Mouse (Mus musculus): Measurements from ENCODE around the gene Tnfrsf13c.
"Not testable (repeated sequence)": the region's sequence is repeated elsewhere in the genome, so short reads cannot be mapped to it uniquely, and the experiment has no call there.

Gene Tnfrsf13c

DNA sequence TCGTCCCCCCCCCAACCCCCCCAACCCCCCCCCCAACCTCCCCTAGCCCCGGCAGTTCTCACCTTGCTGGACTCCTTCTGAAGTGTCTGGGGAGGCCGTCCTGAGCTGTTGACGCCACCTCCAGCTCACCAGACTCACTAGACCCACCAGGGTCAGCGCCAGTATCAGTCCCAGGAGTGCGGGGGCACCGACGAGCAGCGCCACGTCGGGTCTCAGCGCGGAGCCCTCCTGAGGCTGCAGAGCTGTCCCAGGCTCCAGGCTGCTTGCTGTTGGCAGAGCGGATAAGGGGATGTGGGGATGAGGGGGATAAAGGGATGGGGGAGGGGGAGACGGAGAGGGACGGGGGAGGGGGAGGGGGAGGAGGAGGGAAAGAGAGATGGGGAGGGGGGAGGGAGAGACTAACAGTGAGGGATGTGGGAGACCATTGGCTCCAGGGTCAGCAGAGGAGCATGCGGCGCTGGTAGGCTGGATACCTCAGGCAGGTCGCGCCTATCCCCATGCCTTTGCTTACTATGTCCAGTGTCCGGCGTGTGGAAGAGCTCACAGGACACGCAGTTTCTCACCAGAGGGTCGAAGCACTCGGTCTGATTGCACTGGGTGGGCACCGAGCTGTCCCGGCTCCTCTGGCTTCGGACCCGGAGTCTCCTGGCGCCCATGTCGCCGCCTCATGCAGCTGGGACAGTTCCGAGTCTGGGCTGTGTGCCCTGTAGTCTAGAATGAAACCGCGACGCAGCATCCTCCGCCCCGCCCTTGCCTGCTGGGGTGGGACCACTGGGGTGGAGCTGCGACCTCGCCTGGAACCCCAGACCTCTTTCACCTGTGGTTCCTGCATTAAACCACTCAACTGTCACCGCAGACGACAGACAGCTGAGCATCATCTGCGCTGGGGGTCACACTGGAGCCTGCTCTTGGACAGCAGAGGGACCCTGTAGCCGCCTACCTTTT, at the start of gene Tnfrsf13c:
TSS of gene Tnfrsf13c (minus strand) at position 713 of the 945 bp plus-strand sequence.
- no peak for DNase-seq (ENCODE audit: low read depth, low spot score)

DNA sequence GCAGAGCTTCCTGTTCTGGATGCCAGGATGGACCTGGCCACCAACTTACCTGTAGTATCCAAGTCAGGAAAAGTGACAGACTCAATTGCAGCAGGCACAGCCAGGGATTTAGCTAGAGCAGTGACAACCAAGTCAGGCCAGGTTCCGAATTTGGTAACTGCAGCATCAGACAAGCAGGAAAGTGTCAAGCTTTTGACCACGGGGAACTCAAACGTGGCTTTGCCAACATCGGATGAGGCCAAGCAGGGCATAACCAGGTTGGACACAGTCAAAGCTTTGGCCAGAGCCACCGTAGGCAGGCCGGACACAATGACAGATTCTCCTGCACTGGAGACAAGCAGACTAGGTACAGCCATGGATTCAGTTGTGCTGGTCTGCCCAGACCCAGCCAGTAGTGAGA, 48.1 kb upstream of the Tnfrsf13c start:
- no peak for DNase-seq (ENCODE audit: low read depth, low spot score)

DNA sequence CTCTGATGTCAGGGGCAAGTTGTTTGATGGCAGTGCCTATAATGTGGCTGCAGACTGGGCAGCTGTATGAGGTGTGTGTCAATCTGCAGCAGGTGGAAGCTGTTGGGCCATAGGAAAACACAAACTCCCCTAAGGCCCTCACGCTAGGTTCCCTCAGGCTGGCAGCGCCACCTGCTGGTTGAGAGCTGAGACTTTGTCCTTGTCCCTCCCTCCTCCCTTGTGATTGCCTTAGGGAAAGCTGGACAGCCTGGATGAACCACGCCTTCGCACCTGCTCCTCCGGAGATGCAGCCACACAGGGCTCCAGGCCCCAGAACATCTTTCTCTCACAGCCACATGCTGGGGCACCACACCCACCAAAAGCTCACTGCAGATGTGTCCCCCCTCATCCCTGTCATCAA, 47.0 kb upstream of the Tnfrsf13c start:
- DNase-seq (ENCODE audit: low read depth, low spot score): no peak

DNA sequence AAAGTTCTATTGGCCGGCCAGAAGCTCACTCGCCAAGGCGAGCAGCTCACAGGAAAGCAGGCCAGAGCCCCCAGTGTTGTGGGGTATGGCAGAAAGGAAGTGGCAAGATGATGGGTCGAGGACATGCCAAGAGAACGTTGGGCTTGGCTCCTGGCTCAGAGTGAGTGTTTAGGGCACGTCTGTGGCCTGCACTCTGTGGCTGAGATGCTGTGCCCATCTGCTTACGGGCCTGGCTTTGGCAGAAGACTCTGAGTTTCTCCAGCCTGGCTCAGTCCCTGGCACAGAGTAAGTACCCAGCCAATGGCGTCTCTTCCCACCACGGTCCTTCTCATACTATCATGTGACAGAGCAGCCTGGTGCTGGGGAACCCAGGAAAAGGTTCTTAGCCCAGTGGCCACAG, 44.6 kb upstream of the Tnfrsf13c start:
- DNase-seq (ENCODE audit: low read depth, low spot score): no peak

DNA sequence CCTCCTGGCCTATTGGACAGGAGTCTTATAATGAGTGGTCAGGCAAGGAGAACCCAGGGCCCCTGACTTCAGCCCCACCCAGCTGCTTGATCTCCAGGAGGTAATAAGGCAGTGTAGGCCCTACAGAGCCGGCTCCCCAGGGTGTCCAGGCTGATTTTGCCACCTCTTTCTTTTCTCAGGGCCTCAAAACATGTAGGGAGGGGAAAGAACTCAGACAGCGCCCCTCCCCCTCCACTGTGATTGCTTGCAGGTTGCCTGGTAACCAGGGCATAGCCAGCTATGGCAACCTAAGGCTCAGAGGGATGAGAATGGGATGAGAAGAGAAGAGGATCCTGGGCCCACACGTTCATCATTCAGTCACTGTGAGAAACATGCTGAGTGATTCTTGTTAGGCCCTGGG, 44.0 kb upstream of the Tnfrsf13c start:
- no peak for DNase-seq (ENCODE audit: low read depth, low spot score)

DNA sequence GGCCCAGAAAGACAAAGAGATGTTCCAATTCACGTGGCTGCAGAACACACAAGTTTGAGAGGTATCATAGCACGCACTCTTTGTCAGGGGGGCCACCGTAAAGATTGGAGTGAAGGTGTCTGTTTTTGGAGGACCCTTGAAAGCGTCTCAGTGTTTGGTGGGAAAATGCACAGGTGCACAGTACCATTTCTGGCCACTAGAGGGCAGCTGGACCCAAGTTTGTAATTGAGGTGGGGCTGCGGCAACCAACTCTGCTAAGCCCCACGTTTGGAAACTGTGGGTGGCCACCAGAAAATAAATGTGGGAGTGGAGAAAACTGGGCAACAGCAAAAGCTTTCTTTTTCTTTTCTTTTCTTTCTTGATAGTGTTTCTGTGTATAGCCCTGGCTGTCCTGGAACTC, 42.2 kb upstream of the Tnfrsf13c start:
- no peak for DNase-seq (ENCODE audit: low read depth, low spot score)

DNA sequence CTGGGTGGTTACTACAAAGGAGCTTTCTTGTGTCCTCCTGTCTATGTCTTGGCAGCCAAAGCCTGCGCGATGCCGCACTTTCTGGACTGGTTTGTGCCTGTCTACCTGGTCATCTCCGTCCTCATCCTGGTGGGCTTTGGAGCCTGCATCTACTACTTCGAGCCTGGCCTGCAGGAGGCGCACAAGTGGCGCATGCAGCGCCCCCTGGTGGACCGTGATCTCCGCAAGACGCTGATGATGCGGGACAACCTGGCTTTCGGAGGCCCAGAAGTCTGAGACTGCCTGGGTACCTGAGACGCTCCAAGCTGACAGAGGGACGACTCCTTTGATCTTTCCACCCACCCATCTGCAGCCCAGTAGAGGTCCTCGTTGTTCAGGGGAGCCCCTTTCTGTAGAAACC, 35.3 kb upstream of the Tnfrsf13c start:
- peak; percentile 88 for DNase-seq (ENCODE audit: low read depth, low spot score)

DNA sequence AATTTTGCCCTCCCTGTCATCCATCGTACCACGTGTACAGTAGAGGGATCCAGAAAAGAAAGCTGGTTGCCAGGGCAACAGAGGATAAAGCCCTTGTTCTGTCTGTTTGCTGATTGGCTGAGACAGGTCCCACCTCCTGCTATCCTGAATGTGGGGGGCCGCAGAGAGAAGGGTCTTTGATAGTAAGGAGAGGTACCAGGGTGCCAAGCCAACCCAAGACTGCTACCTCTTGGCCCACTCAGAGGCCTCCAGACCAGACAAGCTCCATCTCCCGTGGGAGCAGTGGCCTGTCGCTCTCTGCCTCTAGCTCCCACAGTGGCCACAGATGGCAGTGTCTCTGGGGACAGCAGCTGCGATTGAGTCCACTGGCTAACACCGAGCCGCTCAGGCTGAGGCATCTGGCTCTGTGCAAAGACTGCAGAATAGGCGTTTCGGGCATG, 31.8 kb upstream of the Tnfrsf13c start:
- DNase-seq (ENCODE audit: low read depth, low spot score): no peak

DNA sequence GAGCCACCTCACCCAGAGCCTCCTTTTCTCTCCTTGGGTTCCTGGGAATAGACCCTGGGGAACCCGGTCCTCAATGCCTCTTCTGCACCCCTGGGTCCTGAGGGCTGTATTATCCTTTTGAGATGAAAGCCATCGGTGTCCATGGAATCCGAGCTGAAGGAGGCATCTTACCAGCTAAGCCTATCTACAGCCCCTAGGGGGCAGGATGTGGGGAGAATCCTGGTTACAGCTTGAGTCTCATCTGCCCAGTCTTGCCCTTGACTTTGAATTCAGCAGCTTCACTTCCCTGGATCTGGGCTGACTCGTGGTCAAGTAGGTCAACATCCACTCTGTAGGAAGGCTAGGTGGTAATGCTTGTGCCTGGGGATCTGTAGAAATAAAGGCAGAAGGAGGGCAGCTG, 31.1 kb upstream of the Tnfrsf13c start:
- no peak for DNase-seq (ENCODE audit: low read depth, low spot score)

DNA sequence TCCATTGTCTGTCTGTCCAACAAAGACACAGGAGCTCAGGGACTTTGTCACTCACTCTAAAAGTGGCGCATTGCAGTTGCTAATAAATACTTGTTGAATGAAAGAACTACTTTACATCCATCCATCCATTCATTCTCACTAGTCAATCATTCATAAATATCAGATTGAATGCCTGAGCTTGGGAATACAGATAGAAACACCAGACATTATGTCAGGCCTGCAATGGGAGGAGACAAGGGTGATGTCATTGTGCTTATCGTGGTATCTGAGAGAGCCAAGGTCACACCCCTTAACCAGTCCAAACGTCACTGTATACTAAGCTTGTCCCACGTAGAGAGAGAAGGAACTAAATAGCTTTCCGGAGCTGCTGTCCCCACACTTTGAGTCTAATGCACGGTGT, 27.9 kb upstream of the Tnfrsf13c start, which contains the start of gene 1500009C09Rik:
TSS of gene 1500009C09Rik (plus strand) at position 301 of the 400 bp plus-strand sequence.
- no peak for DNase-seq (ENCODE audit: low read depth, low spot score)

DNA sequence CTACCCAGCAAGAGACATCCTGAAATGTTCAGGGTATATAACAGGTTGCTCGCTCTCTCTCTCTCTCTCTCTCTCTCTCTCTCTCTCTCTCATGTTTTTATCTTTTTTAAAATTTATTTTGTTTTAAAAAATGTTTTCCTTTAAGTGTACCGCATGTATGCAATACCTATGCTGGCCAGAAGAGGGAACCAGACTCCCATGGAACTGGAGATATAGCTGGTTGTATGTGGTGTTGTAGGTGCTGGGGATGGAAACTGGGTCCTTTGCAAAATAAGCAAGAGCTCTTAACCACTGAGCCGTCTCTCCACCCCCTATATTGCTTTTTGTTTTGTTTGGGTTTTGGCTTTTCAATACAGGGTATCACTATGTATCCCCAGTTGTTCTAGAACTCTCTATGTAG, 27.4 kb upstream of the Tnfrsf13c start:
- DNase-seq (ENCODE audit: low read depth, low spot score): no peak

DNA sequence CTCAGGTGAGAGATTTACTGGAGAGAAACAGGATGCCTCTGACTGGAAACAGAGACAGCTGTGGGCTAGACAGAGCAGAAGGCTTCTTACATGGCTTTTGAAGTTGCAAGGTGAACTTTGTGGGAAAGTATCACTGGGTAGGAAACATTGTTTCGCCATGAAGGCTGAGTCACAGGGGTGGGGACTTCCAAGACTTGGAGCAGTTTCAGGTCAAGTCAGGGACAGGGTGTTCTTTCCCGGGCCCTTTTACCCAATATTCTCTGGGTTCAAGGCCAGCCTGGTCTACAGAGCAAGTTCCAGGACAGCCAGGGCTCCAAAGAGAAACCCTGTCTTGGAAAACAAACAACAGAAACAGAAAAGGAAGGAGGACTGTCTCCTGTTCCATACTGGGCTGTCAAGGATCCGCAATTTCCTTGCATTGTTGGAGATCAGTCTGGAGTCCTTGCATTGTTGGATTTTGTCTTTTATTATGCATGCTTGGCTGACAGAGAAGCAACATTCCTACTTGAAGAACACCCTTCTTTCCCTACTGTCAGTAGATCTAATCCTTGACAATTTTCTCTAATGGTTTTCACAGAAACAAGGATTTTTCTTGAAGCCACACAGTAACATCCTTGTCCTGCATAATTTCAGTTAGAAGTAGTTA, 23.1 kb upstream of the Tnfrsf13c start:
- DNase-seq (ENCODE audit: low read depth, low spot score): no peak

DNA sequence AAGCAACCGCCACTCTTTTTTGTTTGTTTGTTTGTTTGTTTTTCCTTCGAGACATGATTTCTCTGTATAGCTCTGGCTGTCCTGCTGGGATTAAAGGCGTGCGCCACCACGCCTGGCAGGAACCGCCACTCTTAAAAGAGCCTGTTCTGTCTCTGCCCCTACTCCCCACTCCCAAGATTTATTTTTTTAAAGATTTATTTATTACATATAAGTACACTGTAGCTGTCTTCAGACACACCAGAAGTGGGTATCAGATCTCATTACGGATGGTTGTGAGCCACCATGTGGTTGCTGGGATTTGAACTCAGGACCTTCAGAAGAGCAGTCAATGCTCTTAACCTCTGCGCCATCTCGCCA, 20.6 kb upstream of the Tnfrsf13c start:
- not testable (repeated sequence) for DNase-seq (ENCODE audit: low read depth, low spot score)

DNA sequence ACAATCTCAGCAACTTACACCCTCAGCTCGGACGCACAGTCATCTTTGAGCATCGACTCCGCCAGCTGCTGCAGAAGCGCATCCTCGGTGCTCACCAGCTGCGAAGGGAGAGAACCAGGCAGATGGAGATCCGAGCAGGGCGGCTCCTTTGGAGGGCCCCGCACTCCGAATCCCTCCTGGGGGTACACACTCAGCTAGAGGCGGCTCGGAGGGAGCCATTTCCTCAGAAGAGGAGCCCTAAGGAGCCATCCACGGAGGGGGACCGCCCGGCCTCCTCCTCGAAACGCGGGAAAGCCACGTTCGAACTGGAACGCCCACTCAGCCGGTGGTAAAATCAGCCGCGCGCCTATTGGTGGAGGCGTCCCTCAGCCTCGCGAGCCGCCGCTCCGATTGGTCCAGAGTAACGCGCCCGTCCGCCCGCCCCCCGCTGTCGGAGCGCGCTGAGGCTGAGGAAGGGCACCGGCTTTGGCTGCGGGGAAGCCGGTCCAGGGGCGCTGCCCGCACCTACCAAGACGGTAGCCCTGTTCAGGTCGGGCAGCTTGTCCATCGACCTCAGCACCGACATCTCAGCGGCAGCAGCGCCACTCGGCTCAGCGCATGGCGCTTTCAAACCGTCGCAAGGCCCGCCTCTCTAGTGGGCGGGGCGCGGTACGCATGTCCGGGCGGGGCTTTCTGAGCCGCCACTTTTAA, 20.1 kb upstream of the Tnfrsf13c start, which contains the start of gene Cenpm:
TSS of gene Cenpm (minus strand) at position 634 of the 690 bp plus-strand sequence.
- peak; percentile 73 for DNase-seq (ENCODE audit: low read depth, low spot score)

DNA sequence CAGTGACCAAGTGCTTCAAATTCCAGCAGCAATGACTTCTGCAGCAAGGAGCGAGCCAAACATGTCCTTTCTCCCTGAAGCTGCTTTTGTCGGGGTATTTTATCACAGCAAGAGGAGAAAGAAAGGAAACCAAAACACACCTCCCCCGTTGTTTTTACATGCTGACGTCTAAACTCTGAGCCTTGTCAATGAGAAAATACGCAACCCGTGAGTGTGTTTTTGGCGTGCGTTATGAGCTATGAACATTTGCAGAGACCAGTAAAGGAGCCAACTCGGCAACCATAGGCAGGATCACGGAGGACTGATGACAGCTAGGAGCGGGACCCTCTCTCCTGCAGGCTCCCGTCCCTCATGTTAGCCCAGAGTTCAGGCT, 19.6 kb upstream of the Tnfrsf13c start:
- no peak for DNase-seq (ENCODE audit: low read depth, low spot score)

DNA sequence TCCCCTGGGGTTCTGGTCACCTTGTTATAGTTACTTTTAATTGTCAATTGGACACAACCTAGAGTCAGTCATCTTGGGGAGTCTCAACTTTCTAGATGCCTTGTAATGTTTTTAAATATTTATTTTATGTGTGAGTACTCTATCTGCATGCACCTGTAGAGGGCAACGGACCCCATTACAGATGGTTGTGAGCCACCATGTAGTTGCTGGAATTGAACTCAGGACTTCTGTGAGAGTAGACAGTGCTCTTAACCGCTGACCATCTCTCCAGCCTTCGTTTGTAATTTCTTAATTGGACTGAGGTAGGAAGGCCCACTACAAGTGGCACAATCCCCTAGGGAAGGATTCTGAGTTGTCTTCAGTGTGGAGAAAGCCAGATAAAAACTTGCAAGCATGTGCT, 19.1 kb upstream of the Tnfrsf13c start:
- no peak for DNase-seq (ENCODE audit: low read depth, low spot score)

DNA sequence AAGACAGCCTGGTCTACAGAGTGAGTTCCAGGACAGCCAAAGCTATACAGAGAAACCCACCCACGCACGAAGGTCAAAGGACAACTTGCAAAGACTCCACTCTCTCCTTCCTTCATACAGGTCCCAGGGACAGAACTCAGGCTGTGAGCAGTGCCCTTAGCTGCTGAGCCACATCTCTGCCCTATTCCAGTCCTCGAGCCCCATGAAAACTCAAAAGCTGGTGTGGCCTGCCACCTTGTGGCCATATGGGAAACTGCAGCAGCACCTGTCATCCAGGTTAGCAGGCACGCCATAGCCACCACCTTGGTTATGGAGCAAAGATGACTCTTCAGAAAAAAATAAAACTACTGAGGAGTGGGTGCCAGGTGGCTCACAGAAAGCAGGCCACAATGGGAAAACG, 12.4 kb upstream of the Tnfrsf13c start:
- DNase-seq (ENCODE audit: low read depth, low spot score): no peak

DNA sequence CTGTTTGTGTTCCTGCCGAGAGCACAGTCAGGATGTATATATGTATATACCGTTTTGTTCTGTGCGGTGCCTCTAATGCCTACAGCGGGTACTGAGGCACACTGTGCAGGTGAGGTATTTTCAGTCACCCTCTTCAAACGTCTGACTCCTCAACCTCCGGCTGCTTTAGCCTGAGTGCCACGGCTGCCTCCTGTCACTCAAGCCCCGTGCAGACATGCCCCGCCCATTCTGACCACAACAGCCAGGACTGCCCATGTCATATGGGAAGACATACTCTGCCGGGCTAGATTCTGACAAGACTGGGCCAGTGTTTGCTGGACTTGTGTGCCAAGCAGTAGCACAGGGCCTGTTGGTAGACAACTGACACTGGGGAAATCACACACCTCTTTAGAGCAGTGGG, 11.5 kb upstream of the Tnfrsf13c start:
- no peak for DNase-seq (ENCODE audit: low read depth, low spot score)

DNA sequence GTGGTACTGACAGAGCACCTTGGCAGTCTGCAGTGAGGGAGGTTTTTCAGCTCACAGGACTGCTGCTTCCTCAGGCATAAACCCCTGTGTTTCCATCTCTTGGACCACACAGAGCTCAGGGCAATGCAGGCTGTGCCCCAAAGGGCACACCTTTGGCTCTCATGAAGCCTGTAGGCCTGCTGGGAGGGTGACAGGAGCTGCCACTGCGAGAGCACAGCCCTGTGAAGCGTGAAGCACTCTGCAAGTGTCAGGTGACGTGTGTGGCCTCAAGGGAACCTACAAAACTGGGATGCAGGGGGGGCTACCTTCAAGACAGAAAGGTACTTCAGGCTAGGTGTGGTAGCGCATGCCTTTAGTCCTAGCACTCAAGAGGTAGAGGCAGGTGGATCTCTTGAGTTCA, 8.5 kb upstream of the Tnfrsf13c start:
- DNase-seq (ENCODE audit: low read depth, low spot score): no peak

DNA sequence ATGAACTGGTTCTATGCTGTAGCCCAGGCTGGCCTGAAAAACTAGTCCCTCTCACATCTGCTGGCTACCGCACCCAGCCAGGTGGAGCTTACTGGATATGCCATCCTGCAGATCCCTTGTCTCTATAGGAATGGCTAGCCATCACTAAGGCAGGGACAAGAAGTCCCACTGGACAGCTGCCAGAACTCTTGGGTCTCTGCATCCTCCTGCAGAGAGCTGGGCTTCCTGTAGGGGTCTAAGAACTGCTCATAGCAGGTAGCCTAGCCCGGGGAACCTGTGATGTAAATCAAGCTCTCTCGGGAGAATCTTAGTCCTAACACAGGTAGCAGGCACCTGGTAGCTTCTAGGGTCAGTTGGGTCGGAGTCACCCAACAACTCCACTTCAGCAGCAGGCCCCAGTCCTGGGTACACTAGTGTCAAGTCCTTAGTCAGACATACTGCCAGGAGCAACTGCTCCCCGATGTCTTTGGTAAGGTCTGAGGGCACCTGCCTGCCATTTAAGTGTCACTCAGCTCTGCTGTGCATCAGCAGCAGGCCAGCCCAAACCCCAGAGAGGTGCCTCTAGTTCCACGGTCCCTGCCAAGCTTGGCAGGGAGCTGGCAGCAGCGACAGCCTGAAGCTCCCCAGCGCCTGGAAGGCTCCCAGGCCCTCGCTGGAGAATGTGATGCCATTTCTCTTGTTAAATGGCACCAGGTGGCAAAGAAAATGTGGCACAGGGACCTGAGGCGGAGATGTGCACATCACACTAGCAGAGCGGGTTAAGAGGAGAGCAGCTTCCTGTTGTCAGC, 7.6 kb upstream of the Tnfrsf13c start:
- DNase-seq (ENCODE audit: low read depth, low spot score): no peak

DNA sequence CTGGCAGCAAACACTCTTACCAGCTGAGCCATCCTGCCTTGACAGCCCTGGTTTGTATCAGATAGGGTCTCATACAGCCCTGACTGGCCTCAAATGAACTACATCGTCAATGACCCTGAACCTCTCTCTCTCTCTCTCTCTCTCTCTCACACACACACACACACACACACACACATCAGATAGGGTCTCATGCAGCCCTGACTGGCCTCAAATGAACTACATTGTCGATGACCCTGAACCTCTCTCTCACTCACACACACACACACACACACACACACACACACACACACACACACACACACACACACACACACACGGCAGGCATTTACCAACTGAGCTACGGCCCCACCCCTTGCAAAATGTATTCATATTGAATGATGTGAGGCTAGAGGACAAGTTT, 6.9 kb upstream of the Tnfrsf13c start:
- no peak for DNase-seq (ENCODE audit: low read depth, low spot score)
